Mouse (Mus musculus) embryo, embryonic 10 days (tissue): ENCODE data around the gene Letm1.

Experiments
- DNase-seq: peaks from one replicate; pipeline ENCODE4 v3.0.0-alpha.2; 2015; ENCODE audit warnings: low spot score

Gene Letm1

DNA sequence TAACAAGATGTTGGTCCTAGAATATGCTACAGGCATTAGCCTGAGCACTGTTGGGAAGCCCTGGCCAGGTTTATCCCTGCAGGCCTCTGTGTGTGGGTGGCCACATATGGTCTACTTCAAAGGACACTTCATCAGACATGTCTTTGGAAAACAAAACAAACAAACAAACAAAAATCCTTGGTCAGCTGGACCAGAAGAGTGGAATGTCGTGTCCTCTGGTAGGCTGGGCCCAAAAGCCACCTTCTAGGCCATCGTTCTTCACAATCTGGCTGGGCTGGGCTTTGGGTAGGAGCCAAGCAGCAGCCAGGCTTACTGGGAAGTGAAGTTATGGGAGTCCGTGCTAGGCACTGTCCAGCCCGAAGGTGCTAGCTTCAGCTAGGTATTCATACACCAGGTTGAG, 75.5 kb downstream of the Letm1 start:
- no peak for DNase-seq

GRCm38 (mm10) chr5:33706350-33706629, 76.3 kb downstream of the Letm1 start:
- no peak for DNase-seq

GRCm38 (mm10) chr5:33705612-33706349, 76.8 kb downstream of the Letm1 start:
- DNase-seq, result peak; percentile 75

- peak; percentile 81 for DNase-seq
Measured at GRCm38 (mm10) chr5:33704945-33705611, 77.5 kb downstream of the Letm1 start.

- no peak for DNase-seq
Measured at GRCm38 (mm10) chr5:33703999-33704398, 78.6 kb downstream of the Letm1 start.

DNA sequence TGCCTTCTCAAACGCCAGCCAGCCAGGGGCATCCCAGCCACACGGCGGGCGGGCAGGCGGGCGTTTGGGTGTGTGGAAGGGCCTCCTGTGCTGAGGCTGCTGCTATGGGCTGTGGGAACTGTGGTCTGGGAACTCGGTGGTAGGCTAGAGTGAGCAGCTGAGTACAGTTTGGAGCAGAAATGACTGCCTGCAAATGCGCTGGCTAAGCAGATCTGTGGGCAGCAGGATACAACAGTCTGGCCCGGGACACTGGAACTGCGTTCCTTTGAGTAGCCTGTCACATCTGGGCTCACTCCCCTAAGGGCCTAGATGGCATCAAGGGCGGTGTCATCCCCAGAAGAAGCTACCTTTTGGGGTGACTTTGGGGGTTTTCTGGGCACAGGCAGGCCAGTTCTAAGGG, 80.8 kb downstream of the Letm1 start:
- DNase-seq, result no peak

GRCm38 (mm10) chr5:33700010-33700409, 82.6 kb downstream of the Letm1 start:
- no peak for DNase-seq

DNA sequence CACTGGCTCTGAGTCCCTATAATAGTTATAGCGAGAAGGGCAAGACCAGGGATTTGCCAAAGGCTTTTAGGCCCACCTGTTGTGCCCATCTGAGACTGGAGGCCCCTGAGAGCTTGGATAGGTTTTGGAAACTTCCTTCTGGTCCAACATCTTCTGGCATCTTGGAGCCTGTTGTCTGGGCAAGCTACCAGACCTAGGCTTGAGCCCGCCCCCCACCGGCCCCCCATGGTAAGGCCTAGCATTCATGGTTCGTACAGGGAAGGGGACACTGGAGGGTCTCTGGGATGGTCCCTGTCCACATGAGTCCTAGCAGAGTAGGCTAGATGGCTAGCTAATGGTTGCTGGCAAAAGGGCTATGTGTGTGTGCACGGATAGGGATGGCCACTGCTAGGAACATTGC, 83.9 kb downstream of the Letm1 start:
- DNase-seq, result no peak

DNA sequence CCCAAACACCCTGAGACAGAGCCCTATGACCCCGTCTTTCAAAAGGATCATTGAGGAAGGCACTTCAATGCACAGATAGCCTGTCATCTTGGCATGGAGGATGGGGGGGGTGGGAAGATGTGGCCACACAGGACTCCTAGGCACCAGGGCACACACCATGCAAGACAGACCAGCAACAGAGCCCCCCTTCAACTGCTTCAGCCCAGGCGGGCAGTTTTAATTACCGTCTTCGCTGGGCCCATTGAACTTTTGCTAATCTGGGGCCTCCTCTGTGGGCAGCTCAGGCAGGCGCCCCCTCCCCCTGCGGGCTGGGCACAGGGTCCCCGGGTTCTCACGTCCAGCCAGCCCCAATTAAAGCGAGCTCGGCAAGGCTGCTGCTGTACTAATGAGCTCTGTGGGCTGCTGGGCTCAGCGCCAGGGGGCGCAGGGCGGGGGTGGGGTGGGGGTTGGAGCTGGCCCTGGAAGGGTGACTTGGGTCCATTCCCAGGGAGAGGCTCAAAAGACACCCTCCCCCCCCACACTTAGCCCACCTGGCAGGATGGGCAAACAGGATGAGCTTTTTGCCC, 84.6 kb downstream of the Letm1 start:
- no peak for DNase-seq

DNA sequence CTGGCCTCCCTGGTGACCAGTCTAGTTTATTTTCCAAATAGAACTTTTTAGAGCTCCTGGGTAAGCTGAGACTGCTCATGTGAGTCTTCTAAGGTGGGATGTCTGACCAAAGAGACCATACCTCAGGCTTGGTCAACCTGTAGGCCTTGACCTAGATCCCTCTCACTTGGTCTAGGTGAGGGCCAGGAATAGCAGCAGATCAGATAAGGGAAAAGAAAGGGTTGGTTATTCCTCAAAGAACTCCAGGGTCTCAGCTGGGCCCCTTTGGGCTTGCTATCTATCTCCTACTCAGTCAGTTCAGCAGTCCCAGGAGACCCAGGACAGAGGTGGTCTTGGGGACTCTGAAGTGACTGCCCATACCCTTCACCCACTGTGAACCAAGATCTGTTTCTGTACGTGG, 85.1 kb downstream of the Letm1 start:
- no peak for DNase-seq

GRCm38 (mm10) chr5:33696430-33696829, 86.2 kb downstream of the Letm1 start:
- no peak for DNase-seq

GRCm38 (mm10) chr5:33695718-33696121, 86.9 kb downstream of the Letm1 start:
- DNase-seq, result peak; percentile 70

- peak; percentile 77 for DNase-seq
Measured at GRCm38 (mm10) chr5:33694848-33695717, 87.5 kb downstream of the Letm1 start.

DNA sequence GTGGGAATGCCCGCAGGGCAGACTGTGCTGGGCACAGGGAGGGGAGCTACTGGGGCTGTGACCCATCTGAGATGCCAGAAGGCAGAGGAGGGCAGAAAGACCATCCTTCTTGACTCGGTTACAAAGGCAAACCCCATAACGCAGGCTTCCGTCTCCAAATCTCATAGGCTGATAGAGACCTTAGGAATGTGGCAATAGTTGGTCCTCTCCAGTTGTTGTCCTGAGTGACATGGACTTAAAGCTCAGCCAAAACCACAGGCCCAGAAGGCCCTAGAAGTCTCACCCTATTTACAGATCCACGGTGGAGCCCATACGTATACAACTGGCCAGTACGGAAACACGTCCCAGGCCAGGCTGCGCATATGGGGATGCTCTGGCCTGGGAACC, 88.2 kb downstream of the Letm1 start:
- no peak for DNase-seq

GRCm38 (mm10) chr5:33692393-33692792, 90.2 kb downstream of the Letm1 start:
- peak; percentile 80 for DNase-seq

GRCm38 (mm10) chr5:33689852-33690645, 92.6 kb downstream of the Letm1 start:
- no peak for DNase-seq
